Mouse (Mus musculus) intestine, postnatal 0 days (tissue): ENCODE data around the gene Glo1. TPM values are rescaled to one million over a fixed set of nuclear protein-coding genes. Genes with fewer than 3 reads are reported as not detected.

Source experiments
- ATAC-seq: fragments of 200-750 bp; cut with Nextera tagmentation; 2 replicates; pipeline ENCODE4 v1.8.0; 2017; ENCODE audit warnings: mild to moderate bottlenecking, moderate TSS enrichment, moderate library complexity
- H3K27ac ChIP-seq: fragments of 300-500 bp; sonication (generic); 2 replicates; pipeline ENCODE4 v1.5.1; 2014; ENCODE audit warnings: mild to moderate bottlenecking, low read depth, low read length, moderate library complexity
- H3K27me3 ChIP-seq: fragments of 300-500 bp; sonication (generic); replicated peaks from 2 replicates; pipeline ENCODE4 v1.6.1; 2014; ENCODE audit warnings: low read length, mixed read lengths; ENCODE audit not compliant: control insufficient read depth, insufficient read depth
- H3K36me3 ChIP-seq: fragments of 300-500 bp; sonication (generic); 2 replicates; pipeline ENCODE4 v1.6.1; 2014; ENCODE audit warnings: mild to moderate bottlenecking, moderate library complexity; ENCODE audit not compliant: control insufficient read depth, insufficient read depth
- H3K4me1 ChIP-seq: fragments of 300-500 bp; sonication (generic); replicated peaks from 2 replicates; pipeline ENCODE4 v1.6.1; 2014; ENCODE audit warnings: antibody characterized with exemption, low read length, mixed read lengths; ENCODE audit not compliant: control insufficient read depth, insufficient read depth
- H3K4me2 ChIP-seq: fragments of 300-500 bp; sonication (generic); replicated peaks from 2 replicates; pipeline ENCODE4 v1.6.1; 2014; ENCODE audit warnings: low read depth, mild to moderate bottlenecking, moderate library complexity
- H3K4me3 ChIP-seq: fragments of 300-500 bp; sonication (generic); 2 replicates; pipeline ENCODE4 v1.5.1; 2014; ENCODE audit warnings: low read depth, low read length
- H3K9ac ChIP-seq: fragments of 300-500 bp; sonication (generic); 2 replicates; pipeline ENCODE4 v1.6.1; 2014; ENCODE audit warnings: mild to moderate bottlenecking, low read depth, low read length
- H3K9me3 ChIP-seq: fragments of 300-500 bp; sonication (generic); 2 replicates; pipeline ENCODE4 v1.6.1; 2016; ENCODE audit warnings: mixed run types; ENCODE audit not compliant: control insufficient read depth
- CTCF ChIP-seq: sonication (generic); IDR thresholded peaks from 2 replicates; pipeline ENCODE4 v1.5.1; 2016; ENCODE audit warnings: low read depth, mild to moderate bottlenecking, control low read depth, antibody characterized with exemption, moderate library complexity
- WGBS: fragments of 180-500 bp; shearing (Covaris S2); extraction: QIAGEN DNeasy Blood & Tissue Kit; methylation state at CpG from one replicate; pipeline ENCODE4 v1.1.7; 2014; 5-methylcytosine and 5-hydroxymethylcytosine counted together
- polyA plus RNA-seq: library from polyadenylated mRNA; unstranded; fragments of >200 nt; fragmentation: Nextera tagmentation; extraction: Ambion mirVana; gene quantifications from 2 replicates; pipeline ENCODE4 v1.2.1, GENCODE M21; 2015

Glo1 gene
- polyA plus RNA-seq, 1 experiment from 2014 or later = 176 TPM

DNA sequence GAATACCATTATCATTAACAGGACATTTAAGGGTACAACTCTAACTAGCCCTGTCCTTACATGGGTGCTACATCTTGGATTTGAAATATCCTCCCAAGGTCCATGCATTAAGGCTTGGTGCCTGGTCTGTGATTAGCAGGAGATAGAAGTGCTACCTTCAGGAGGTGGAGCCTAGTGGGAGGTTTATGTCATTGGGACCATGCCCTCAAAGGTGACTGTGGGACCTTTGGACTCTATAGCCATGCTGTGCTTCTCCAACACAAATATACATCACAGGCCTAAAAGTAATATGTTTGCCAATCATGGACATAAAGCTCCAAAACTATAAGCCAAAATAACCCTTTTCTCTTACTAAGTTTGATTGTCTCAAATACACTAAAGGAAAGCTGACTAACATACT lies 58.2 kb downstream of the Glo1 start:
- Histone ChIP-seq H3K4me3 (no peak overlapping the region), H3K9me3 (no peaks in the 10 kb centered on the region), H3K36me3 (no peaks in the 10 kb centered on the region), H3K4me1 (peaks cover 3% of the 10 kb centered on the region; the same call in 1 of the 2 replicates), H3K27me3 (no peaks in the 10 kb centered on the region), H3K4me2 (no peak overlapping the region), H3K9ac (no peak overlapping the region), H3K27ac (no peak overlapping the region)
- TF ChIP-seq CTCF = no peak
- no peak for ATAC-seq

DNA sequence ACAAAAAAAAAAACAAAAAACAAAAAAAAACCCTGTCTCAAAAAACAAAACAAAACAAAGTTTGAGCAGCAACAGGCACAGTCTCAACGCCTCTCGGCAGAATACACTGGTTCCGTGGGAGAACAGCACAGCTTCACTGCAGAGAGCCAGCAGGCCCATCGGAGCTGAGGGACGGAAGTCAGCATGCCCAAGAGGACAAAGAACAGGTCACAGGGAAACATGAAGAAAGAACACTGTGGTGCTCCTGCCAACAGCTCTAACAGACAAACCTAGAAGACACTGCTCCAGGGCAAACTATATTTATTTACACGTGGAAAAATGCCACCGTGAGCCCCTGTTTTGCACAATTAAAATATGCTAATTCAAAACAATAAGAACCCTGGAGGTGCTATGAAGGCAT lies 61.7 kb downstream of the Glo1 start:
- Histone ChIP-seq H3K4me3 (no peak overlapping the region), H3K9ac (no peak overlapping the region), H3K4me2 (no peak overlapping the region), H3K27me3 (no peaks in the 10 kb centered on the region), H3K9me3 (no peaks in the 10 kb centered on the region), H3K27ac (no peak overlapping the region), H3K36me3 (no peaks in the 10 kb centered on the region), H3K4me1 (peaks cover under 1% of the 10 kb centered on the region; the same call in 1 of the 2 replicates)
- WGBS = 84% methylated on average over 7 of the region's 7 CpGs
- no peak for TF ChIP-seq CTCF
- ATAC-seq = no peak

DNA sequence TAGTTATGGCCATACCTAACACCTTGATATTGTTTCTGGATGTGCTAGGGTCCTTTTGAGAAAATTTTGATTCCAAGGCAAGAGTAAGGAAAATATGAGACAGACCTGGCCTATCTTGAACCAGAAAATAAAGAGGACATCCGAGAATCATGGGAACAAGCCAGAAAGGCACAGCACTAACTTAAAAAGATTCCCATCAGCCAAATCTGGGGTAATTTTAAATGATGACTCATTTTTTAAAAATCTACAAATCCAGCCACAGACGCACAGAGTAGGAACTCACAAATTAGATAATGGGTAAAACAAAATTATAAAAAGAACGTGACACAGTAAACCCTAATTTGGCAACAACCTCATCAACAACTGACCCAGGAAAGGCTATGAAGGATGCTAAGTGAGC lies 62.3 kb downstream of the Glo1 start:
- Histone ChIP-seq H3K4me2 (no peak overlapping the region), H3K4me3 (no peak overlapping the region), H3K9me3 (no peaks in the 10 kb centered on the region), H3K36me3 (no peaks in the 10 kb centered on the region), H3K27ac (no peak overlapping the region), H3K9ac (no peak overlapping the region), H3K27me3 (no peaks in the 10 kb centered on the region), H3K4me1 (no peaks in the 10 kb centered on the region; the same call in 1 of the 2 replicates)
- TF ChIP-seq CTCF = no peak
- 72% methylated on average over 3 of the region's 3 CpGs for WGBS
- ATAC-seq = no peak

DNA sequence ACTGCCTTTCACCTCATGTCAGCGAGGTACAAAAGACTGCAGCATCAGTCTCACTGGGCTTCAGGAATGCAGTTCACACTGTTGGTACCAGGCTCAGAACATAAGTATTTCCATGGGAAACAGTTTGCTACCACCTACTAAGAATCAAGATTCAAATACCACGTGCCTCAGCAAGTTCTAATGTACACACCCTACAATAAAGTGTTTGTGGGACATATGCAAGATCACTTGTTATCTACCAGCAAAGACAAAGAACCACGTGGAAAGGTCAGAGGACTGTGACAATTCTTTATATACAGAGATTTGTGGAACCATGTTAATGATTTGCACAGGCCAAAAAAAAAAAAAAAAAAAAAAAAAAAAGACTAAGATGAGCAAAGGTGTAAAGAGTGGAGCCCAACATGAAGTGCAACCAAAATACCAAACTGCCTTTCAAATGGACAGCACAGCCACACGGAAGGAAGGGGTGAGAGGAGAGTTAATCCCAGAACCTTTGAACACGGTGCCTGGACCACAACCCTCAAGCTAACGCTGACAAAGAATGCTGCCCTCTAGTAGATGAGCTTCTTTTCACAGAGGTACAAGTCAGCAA lies 63.1 kb downstream of the Glo1 start:
- 41% methylated on average over 6 of the region's 6 CpGs for WGBS
- Histone ChIP-seq H3K36me3 (no peaks in the 10 kb centered on the region), H3K4me3 (no peak overlapping the region), H3K4me2 (no peak overlapping the region), H3K4me1 (no peaks in the 10 kb centered on the region; the same call in 1 of the 2 replicates), H3K9ac (no peak overlapping the region), H3K27me3 (no peaks in the 10 kb centered on the region), H3K27ac (no peak overlapping the region), H3K9me3 (no peaks in the 10 kb centered on the region)
- ATAC-seq = peak; percentile 66
- TF ChIP-seq CTCF = 0 out of 2 replicates have a peak, but pooled peaks have one; percentile 4

DNA sequence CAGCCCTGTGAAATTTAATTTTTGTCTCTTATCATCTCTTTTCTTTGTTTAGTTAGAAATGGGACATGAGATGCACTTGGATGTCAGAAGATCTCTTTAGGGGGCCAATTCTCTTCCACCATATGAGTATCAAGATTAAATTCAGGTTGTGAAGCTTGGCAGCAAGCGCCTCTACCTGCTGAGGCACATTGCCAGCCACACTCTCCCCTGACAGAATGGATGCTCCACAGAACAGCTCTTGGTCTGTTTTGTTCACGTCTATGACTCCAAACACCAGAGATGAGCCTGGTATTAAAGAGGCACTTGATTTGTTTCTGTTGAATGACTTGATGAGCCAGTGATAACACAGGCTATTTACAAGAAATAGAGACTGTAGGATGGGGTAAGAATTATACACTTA lies 63.9 kb downstream of the Glo1 start:
- ATAC-seq = no peak
- Histone ChIP-seq H3K36me3 (no peaks in the 10 kb centered on the region), H3K4me3 (no peak overlapping the region), H3K4me1 (no peaks in the 10 kb centered on the region; the same call in 1 of the 2 replicates), H3K27ac (no peak overlapping the region), H3K9ac (no peak overlapping the region), H3K4me2 (no peak overlapping the region), H3K9me3 (no peaks in the 10 kb centered on the region), H3K27me3 (no peaks in the 10 kb centered on the region)
- 85% methylated on average over 2 of the region's 2 CpGs for WGBS
- no peak for TF ChIP-seq CTCF

DNA sequence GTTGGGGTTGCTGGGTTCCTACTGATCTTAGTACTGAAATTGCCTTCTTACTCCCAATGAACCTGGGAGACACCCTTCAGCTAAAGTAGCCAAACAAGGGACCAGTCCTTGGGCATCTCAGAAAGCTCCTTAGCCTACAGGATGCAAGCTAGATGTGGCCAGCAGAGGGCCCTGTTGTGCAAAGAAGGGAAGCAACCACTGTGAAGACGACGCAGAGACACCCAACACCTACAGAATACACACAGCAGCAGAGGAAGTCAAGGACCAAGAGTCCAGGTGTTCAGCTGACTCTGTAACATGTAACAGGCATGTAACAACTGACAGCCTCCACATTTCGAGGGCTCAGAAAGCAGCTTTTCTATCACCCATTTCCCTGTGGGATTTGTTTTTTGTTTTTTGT lies 67.1 kb downstream of the Glo1 start:
- no peak for ATAC-seq
- Histone ChIP-seq H3K4me3 (no peak overlapping the region), H3K27me3 (no peaks in the 10 kb centered on the region), H3K36me3 (no peaks in the 10 kb centered on the region), H3K9ac (no peak overlapping the region), H3K4me2 (no peak overlapping the region), H3K4me1 (no peaks in the 10 kb centered on the region), H3K27ac (no peak overlapping the region), H3K9me3 (no peaks in the 10 kb centered on the region)
- 30% methylated on average over 3 of the region's 3 CpGs for WGBS
- peak; percentile 88 for TF ChIP-seq CTCF

DNA sequence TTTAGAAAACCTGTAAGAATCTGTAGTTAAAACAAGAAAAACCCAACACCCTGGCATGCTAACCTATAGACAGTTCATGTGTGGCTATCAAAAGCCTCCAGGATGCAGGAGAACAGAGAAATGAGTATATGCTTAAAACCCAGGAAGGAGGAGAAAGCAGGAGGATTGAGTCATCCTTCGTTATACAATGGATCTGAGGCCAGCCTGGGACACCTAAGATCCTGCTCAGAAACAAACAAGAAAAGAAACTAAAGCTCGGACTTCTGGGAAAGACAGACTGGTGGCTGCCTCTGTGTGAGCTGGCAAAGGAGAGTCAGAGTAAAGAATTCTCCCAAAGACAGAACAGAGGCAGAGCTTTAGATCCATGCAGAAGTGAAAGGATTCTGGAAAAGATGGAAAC lies 68.0 kb downstream of the Glo1 start:
- no peak overlapping the region for H3K9ac ChIP-seq
- ATAC-seq = no peak
- no peak overlapping the region for H3K27ac ChIP-seq
- no peak overlapping the region for H3K4me3 ChIP-seq
- H3K36me3 ChIP-seq = no peaks in the 10 kb centered on the region
- 80% methylated on average over 2 of the region's 2 CpGs for WGBS
- no peaks in the 10 kb centered on the region for H3K9me3 ChIP-seq
- no peak overlapping the region for H3K4me2 ChIP-seq
- H3K4me1 ChIP-seq = no peaks in the 10 kb centered on the region
- no peaks in the 10 kb centered on the region for H3K27me3 ChIP-seq
- TF ChIP-seq CTCF = no peak
